Mouse (Mus musculus) liver, embryonic 18 days (tissue): Measurements from ENCODE around the gene Olfr323. TPM values are rescaled to one million over a fixed set of nuclear protein-coding genes. Genes with fewer than 3 reads are reported as not detected.

Source experiments
- polyA plus RNA-seq: library from polyadenylated mRNA; depleted of rRNA; stranded (reverse); fragments of >200 nt; gene quantifications from 2 replicates; pipeline ENCODE4 v1.2.3, GENCODE M21; 2012; rRNA removed

The Olfr323 gene
- polyA plus RNA-seq = not detected in 2 replicates

GRCm38 (mm10) chr11:58630401-58630800, at the start of gene Olfr323:
Gene Olfr323, minus strand, starts transcription at chr11:58630501.

GRCm38 (mm10) chr11:58658596-58658995, 28.3 kb upstream of the Olfr323 start, which contains the start of gene Olfr322:
Gene Olfr322, plus strand, starts transcription at chr11:58658782.

DNA sequence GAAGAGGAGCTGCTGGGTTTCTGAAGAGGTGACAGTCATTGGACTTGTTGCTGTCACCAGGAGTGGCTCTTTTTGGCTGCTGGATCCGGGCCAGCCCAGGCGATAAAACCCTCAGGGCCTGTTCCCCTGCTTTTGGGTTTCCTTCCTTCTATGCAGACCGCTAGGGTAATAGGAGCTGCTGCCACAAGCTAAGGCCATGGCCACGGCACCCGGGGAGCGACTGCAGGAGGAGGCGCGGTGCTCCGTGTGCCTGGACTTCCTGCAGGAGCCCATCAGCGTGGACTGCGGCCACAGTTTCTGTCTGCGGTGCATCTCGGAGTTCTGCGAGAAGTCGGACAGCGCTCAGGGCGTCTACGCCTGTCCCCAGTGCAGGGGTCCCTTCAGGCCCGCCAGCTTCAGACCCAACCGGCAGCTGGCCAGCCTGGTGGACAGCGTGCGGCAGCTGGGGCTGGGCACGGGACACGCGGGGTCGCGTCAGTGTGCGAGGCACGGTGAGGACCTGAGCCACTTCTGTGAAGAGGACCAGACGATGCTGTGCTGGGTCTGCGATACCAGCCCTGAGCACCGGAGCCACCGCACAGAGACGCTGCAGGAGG, 10.1 kb upstream of the Olfr323 start, which contains the start of gene Trim58:
Trim58 (plus strand) TSS at position 194 of the 596 bp plus-strand sequence.

GRCm38 (mm10) chr11:58615975-58616374, 14.3 kb downstream of the Olfr323 start, which contains the start of gene 2210407C18Rik:
Gene 2210407C18Rik, minus strand, starts transcription at chr11:58616075.

DNA sequence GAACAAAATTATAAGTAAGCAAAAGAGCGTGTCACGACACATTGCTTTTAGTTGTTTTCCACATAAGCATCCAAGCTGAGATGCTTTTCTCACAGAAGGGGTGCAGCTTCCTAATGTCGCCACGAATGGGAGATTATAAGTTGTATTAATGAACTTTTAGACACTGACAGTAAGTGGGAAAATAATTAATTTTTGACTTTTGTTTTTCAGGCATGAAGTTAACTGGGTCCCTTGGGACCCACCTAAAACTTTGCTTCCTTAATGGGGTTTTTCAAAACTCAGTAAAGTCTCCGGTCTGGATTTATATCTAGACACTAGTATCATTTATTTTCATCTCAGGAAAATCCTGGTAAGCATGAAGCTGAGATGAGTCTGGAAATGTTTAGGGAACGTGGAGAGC, 35.5 kb downstream of the Olfr323 start, which contains the start of gene Olfr324:
Olfr324 (plus strand) TSS at position 301 of the 400 bp plus-strand sequence.

GRCm38 (mm10) chr11:58577430-58577829, 52.9 kb downstream of the Olfr323 start, which contains the start of gene Olfr325:
Gene Olfr325, plus strand, starts transcription at chr11:58577730.

Other genes with a start within 250 kb of the Olfr323 start
- not detected in 2 replicates for gene 1810065E05Rik, start 209.4 kb downstream of the Olfr323 start, polyA plus RNA-seq
- gene Gm12253, start 197.9 kb downstream of the Olfr323 start, polyA plus RNA-seq = not detected in 2 replicates
- not detected in 2 replicates for gene Lypd9, start 177.6 kb downstream of the Olfr323 start, polyA plus RNA-seq
- not detected in 2 replicates for gene Olfr30, start 168.2 kb downstream of the Olfr323 start, polyA plus RNA-seq
- gene Olfr332, start 137.9 kb downstream of the Olfr323 start, polyA plus RNA-seq = not detected in 2 replicates
- gene Olfr331, start 127.9 kb downstream of the Olfr323 start, polyA plus RNA-seq = not detected in 2 replicates
- gene Olfr330, start 95.7 kb downstream of the Olfr323 start, polyA plus RNA-seq = not detected in 2 replicates
- not detected in 2 replicates for gene Olfr329-ps, start 84.1 kb downstream of the Olfr323 start, polyA plus RNA-seq
- gene Olfr328, start 74.9 kb downstream of the Olfr323 start, polyA plus RNA-seq = not detected in 2 replicates
- not detected in 2 replicates for gene Olfr224, start 59.9 kb downstream of the Olfr323 start, polyA plus RNA-seq
- gene Olfr325, start 52.8 kb downstream of the Olfr323 start, polyA plus RNA-seq = not detected in 2 replicates
- gene Olfr324, start 35.4 kb downstream of the Olfr323 start, polyA plus RNA-seq = not detected in 2 replicates
- 0.07 TPM in 1 of 2 replicates, not detected in the other for gene 2210407C18Rik, start 14.4 kb downstream of the Olfr323 start, polyA plus RNA-seq
- gene Trim58, start 10.0 kb upstream of the Olfr323 start, polyA plus RNA-seq = 4.9 and 5.5 TPM in 2 replicates
- 0.02 and 0.05 TPM in 2 replicates for gene Olfr322, start 28.3 kb upstream of the Olfr323 start, polyA plus RNA-seq
- not detected in 2 replicates for gene Olfr320, start 50.6 kb upstream of the Olfr323 start, polyA plus RNA-seq
- not detected in 2 replicates for gene Olfr319, start 68.7 kb upstream of the Olfr323 start, polyA plus RNA-seq
- not detected in 2 replicates for gene Olfr318, start 93.5 kb upstream of the Olfr323 start, polyA plus RNA-seq
- not detected in 2 replicates for gene Olfr317, start 108.7 kb upstream of the Olfr323 start, polyA plus RNA-seq
- gene Olfr316, start 122.2 kb upstream of the Olfr323 start, polyA plus RNA-seq = not detected in 2 replicates
- gene Olfr315, start 142.7 kb upstream of the Olfr323 start, polyA plus RNA-seq = not detected in 2 replicates
- not detected in 2 replicates for gene Olfr314, start 152.5 kb upstream of the Olfr323 start, polyA plus RNA-seq
- gene Fam183b, start 171.5 kb upstream of the Olfr323 start, polyA plus RNA-seq = 0.15 TPM in 1 of 2 replicates, not detected in the other
- gene Olfr313, start 184.5 kb upstream of the Olfr323 start, polyA plus RNA-seq = not detected in 2 replicates
- not detected in 2 replicates for gene Olfr312, start 198.7 kb upstream of the Olfr323 start, polyA plus RNA-seq
- not detected in 2 replicates for gene Olfr311, start 208.8 kb upstream of the Olfr323 start, polyA plus RNA-seq
- 2.5 and 2.7 TPM in 2 replicates for gene Gm12258, start 216.7 kb upstream of the Olfr323 start, polyA plus RNA-seq
- 1.0 and 1.3 TPM in 2 replicates for gene 2810021J22Rik, start 236.7 kb upstream of the Olfr323 start, polyA plus RNA-seq